Mouse (Mus musculus) frontal cortex, postnatal 36 days (tissue): ENCODE results near the gene Zkscan17.
A peak's percentile ranks its signal among the peaks of the same experiment; 100 is the strongest.

Source experiments
- DNase-seq, 2 experiments: peaks; one replicate each; pipeline ENCODE4 v3.0.0; 2022; ENCODE audit warnings: low spot score in 2 of 2

Gene Zkscan17

DNA sequence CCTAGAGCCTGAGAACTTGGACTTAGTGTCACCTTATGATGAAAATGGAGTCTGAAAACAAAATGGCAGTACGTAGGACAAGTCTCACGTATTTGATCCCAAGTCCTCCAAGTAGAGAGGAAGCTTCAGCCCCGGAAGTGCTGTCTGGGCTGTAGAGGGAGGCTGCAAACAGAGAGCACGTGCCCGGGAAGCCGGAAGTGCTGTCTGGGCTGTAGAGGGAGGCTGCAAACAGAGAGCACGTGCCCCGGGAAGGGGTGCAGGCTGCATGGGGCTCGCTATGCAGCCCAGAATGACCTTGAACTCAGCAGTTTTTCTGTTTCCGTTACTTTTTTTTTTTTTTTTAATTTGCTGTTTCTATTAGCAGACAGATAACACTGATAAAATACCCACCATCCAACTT is 8.3 kb downstream of the Zkscan17 start:
- no peak for DNase-seq

DNA sequence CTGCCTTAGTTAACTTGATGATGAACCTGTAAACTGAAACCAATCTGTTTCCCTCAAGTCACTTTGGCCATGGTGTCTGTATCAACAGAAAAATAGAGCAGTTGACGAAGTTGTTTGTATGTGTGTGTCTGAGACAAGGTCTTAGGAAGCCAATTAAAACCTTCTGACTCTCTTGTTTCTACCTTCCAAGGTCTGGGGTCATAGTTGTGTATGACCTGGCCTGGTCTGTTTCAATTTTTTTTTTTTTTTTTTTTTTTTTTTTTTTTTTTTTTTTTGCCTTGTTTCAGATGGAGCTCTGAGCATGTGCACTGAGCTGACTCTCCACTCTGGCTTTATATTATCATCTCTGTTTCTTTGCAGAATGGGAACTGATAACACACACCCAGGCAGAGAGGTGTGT is 9.1 kb downstream of the Zkscan17 start:
- DNase-seq, result no peak

DNA sequence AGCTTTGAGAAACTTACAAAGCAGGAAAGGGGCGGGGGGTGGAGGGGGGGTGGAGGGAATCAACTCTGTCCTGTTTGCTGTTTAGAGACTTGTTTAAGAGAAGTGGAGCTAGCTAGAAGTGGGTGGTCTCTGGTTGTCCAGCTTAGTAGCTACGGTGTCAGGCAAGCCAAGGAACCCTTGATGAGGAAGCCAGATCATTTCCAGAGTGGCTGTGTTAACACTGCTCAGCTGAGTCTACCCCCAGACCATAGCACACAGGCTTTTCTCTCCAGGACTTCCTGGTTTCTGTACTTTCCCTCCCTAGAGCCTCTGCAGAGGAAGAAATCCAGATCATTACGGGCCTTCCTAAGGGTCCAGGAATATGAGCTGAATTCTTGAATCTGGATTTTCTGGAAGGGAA is 11.8 kb downstream of the Zkscan17 start:
- no peak for DNase-seq

DNA sequence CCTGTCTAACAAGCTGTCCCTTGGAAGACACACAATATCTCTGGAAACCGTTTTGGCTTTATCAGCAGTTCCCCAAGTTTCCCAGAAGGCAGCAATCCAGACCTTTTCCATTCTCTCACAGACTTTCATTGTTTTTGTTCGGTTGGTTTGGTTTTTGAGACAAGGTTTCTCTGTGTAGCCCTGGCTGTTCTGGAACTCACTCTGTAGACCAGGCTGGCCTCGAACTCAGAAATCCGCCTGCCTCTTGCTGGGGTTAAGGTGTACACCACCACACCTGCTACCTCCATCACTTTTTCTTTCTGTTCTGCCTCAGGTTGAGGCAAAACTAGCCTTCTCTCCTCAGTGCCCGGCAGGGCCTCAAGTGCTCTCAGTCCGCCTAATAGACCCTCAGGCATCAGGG is 12.2 kb downstream of the Zkscan17 start:
- DNase-seq, result no peak

DNA sequence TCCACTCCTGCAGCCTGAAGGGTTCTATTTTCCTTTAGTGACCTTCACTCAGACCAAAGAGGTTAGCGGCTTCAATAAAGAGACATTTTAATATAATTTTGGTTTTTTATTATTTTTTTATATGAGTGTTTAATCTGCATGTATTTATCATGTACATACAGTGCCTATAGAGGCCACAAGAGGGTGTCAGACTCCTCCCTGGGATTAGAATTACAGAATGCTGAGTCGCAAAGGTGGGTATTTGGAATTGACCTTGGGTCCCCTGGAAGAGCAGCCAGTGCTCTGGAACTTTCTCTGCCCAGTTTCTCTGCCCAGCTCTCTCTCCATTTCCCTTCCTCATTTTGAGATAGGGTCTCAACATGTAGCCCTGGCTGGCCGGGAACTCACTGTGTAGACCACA is 13.0 kb downstream of the Zkscan17 start:
- DNase-seq, result no peak

DNA sequence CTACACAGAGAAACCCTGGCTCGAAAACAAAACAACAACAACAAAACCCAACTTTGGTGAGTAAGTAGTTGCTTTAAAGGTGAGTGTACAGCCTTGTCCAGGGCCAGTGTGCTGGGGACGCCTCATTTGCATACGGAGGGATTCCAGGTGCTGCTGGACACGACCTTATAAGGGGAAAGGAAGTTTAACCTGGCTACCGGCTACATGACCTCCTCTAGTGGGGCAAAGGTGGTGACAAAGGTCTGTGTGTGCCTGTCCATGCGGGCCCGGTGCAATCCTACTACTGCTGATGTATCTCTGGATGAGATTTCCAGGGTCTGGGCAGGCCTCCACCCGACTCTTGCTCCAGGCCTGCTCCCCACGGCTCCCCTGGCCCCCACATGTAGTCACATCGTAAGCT is 13.8 kb downstream of the Zkscan17 start:
- DNase-seq, result no peak

DNA sequence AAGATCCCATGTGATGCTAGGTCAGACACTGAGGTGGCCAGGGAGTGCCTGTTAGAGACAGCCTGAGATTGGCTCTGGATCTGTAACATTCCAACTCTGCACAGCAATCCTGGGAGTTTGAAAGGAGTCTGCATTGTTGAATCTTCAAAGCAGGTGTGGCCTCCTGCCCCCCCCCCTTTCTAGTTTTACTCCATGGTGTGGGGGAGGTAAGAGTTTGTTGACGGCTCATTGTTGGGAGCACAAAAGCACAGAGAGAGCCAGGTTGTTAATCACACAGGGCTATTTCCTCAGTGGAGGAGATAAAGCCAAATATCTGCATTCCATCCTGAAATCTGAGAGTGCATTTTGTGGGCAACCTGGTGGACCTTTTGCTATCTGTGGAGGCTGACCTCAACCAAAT is 15.0 kb downstream of the Zkscan17 start:
- no peak for DNase-seq

DNA sequence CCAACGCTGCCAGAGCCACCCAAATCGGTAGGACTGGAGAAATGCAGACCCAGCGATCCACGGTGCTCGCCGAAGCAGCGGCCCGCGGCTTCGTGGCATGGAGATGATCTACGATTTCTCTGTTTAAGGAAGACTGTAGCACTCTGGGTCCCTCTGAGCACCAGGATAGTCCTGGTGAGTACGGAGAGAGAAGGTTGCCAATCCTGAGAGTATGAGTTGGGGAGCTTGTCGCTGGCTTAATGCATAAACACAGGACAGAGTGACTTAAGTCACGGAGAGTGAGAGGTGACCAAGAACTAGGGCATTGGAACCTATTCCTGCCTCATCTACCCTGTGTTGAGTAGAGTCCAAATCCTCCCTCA is 19.9 kb downstream of the Zkscan17 start:
- DNase-seq, result no peak

DNA sequence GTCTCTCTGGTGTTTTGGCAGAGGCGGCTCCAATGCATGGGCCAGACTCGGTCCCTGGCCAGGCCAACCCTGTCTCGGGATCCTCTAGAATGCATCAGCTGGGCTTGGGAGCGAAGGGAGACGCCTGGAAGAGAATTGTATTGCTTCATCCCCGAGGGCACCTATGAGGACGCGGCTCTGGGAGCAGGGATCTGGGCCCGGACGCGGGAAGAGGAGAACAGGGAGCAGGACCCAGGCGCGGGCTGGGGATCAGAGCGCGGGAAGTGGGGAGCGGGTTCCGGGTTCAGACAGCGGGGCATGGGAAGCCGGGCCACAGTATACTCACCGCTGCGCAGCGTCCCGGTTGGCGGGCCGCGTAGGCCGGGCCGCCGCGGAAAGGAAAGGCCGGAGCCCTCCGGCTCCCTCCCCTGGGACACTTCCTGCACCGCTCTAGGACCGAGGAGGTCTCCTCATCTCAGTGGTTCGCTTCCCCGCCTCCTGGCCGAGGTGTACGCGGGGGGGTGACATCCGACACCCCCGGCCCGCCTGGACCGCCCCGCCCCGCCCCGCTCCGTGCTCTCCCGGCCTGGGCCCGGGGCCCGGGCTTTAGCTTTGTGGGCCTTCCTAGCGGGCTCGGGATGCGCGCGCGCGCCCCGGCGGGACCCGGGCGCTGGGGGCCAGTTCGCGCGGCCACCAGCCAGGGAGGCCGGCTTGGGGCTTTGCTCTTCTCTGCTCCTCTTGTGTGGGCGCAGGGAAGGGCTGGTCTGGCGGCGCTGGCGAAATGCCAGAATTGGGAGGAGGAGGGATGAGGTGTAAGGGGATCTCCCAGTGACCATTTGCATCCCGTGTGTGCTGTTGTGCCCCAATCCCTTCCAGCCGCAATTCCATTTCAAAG is 20.5 kb downstream of the Zkscan17 start:
- DNase-seq, result peak; percentile 65 to 69

DNA sequence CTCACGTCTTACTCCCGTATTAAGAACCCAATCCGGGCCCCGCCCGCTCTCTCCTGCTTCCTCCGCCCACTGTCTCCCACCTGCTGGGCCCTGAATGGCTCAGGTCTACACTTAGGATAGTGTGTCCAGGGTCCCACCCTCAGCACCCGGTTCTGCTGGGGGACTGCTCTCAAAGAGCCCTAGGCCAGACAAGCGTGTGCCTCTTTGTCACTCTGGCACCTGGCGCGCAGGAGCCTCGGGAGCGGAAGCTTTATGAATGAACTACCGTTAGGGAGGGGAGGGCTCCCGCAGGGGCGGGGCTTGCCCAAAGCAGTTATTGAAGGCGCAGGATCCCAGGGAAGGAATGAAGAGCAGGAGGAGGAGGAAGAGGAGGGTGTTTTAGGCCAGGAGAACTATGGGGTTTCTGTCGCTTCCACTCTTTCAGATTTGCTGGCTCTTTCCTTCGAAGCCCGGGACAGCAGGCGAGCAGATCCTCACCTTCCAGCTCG is 21.2 kb downstream of the Zkscan17 start:
- peak; percentile 66 to 68 for DNase-seq

DNA sequence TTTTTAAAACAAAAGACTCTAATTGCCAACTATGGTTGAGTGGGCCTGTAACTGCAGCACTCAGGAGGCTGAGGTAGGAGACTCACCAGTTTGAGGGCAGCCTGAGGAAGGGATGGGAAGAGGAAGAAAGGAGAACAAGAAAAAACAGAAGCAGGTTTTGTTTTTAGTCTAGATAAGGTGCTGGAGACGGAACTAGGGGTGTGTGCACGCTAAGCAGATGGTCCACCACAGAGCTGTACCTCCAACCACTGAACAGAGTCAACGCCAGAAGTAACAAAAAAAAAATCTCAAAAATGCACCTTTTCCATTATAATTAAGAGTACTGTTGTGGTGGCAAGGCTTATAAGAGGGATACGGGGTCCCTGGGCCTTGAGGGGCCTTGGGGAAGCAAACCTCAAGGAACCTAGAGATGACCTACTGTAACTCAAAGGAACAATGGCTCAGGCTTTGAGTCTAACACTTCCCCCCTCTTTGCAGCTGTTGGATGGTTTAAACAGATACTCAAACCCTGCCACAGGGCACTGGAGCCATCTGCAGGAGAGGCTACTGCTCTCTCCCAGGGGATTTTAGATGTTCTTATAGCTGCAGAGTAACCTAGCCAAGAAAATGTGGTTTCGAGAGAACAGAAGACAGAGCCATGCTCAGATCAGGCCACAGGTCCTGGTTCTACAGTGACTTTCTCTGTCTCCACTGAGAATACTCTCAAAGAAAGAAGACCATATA is 24.4 kb downstream of the Zkscan17 start:
- no peak for DNase-seq

DNA sequence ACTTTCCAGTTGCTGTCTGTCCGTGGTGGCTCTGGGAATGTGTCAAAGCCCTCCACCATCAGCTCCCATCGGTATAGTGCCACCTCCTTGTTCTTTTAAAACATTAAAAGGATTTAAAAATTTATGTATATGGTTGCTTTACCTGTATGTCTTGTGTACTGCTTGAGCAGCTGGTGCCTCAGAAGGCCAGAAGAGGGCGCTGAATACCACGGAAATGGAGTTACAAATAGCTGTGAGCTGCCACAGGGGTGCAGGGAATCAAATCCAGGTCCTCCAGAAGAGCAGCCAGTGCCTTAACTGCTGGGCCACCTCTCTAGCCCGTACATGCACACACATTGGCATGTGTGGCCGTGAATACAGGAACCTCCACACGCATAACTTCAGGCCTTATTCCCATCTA is 28.8 kb downstream of the Zkscan17 start:
- DNase-seq, result no peak

DNA sequence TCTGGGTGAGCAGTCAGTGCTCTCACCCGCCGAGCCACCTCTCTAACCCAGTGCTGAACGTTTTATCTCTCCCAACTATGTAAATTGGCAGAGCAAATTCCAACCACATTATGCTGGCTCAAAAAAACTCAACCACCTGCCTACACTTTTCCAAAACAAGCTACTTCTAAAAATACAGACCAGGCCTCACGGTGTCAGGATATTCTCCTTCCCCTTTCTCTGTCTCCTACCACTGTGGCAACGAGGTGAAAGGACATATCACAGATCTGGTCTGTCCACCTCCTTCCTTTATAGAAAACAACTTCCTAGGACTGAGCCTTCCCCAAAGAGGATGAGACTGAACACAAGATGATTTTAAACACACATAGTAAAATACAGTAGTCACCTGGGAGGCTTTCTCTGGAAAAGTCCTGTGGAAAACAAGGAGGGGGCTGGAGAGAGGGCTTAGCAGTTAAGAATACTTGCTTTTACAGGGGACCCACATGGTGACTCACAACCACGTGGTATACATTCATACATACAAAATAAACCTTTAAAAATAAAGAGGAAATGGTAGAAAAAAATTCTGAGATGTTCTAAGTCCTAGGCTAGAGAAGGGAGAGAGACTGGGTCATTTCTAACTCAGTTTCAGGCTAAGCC is 29.8 kb downstream of the Zkscan17 start:
- DNase-seq, result peak in 1 of 2 experiments; percentile 69

DNA sequence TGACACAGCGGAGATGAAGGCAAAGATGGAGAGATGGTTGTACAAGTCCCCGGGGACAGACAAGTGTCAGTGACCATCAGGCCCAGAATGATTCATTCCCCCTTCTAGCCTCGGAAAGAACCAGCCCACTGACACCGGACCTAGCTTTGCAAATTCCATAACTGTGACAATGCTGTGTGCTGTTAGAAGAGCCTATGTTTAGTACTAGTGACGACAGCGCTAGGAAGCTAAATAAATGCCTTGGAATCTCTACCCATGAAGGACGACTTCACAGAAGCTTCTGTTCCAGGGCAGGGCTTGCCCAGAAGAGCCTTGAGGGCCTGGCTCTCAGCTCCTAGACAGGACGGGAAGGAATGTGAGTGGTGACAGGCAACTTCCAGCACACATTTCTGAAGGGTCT is 40.3 kb downstream of the Zkscan17 start:
- DNase-seq, result peak in 1 of 2 experiments; percentile 28

DNA sequence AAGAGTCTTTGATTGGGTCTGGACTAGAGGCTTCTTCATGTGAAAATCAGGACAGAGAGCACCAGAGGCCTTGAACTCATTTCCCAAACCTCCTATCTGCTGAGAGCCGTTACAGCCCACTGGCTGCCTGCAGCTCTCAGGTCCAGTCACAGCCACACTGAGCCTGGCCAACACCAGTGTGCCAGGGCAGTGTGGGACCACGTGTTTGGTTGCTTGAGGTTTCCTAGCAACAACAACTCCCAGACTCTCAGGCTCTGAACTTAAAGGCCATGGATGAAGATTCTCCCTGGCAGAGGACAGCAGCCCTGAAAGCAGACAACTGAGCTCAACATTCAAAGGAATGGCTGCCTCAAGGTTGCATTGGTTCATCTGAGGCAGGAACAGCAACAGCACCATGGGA is 40.9 kb downstream of the Zkscan17 start:
- DNase-seq, result no peak

DNA sequence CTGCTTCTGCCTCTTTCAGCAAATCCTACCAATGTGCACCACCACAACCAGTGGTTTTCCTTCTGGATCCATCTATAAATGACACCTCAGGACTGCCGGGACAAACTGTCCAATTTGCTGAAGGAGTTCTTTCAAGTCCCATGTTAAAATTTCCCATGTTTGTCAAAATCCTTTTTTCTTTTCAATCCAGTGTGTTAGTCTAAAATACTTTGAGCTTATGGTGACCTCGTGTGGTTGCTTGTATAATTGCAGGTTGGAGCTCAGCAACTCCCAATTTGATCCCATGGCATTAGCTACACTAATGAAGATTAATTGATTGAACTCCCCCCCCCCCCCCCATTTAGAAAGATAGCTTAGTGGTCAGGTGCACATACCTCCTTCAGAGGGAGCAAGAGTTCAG is 43.3 kb downstream of the Zkscan17 start:
- peak in 1 of 2 experiments; percentile 73 for DNase-seq

DNA sequence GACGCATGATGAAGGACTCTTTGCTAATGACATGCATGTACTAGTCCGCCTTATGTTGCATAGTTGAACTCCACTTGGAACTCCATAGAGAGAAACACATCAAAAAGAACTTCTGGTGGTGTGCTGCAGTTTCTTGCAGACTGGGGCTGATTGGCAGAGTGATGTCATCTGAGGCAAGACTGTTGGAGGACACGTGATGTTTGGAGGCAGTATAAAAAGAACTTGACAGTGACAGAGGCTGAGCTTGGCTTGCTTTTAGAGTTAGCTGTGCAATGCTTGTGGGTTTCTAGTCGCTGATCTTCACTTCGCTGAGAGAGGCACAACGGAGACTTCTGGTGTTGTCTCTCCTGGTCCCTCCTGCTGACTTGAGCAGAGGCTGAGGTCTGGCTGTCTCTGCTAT is 49.3 kb downstream of the Zkscan17 start:
- DNase-seq, result no peak

DNA sequence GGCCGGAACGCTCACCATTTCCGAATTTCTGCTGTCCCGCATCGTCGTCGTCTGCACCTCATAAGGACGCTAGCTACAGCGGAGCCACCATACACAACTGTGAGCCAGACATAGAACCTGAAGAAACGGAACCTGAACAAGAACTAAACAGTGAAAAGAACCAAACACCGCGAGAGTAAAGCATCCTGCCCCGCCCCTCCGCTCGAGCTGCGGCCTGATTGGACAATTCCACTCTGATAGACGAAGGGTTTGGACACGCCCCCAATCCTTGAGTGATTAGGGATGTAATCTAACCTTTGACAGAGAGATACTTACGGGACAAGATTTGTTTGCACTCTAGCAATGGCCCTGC is 54.2 kb downstream of the Zkscan17 start, which contains the start of gene Zfp867:
TSS of gene Zfp867 (minus strand) at position 149 of the 352 bp plus-strand sequence.
- DNase-seq, result peak; percentile 85 to 94

DNA sequence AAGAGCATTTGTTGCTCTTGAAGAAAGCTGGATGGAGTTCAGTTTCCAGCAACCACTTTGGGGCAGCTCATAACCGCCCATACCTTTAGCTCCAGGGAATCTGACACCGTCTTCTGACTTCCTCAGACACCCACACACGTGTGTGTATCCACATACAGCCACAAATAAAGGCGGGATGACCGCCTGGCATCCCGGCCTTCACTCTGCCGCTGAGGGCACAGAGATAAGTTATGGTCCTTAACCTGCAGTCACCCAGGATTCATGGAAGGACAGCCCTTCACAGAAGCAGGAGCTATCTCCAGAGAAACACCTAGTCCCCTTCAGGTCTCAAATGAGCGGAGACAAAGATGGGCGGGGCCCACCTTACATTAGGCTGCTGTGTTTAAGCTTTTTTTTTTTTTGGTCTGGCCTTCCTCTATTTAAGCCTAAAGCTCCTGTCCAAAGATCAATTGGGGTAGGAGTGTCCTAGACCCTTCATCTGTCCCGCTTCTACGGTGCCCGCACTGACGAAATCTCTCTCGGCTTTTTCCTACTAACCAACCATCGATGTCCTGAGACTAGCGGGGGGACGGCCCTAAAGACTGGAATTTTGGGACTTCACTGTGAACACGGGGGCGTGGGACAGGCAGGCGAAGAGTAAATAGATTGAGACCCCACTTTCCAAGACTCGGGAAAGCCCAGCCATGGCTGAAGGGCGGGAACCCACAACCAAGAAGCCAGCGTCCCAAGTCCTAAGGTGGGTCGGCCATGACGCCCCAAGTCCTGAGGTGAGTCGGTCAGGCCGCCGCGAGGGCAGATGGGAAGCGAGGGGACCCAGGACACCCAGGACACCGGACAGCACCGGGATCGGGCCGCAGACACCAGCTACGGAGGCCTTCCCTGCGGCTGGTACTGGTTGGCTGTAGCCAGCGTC is 54.9 kb downstream of the Zkscan17 start:
- no peak for DNase-seq

DNA sequence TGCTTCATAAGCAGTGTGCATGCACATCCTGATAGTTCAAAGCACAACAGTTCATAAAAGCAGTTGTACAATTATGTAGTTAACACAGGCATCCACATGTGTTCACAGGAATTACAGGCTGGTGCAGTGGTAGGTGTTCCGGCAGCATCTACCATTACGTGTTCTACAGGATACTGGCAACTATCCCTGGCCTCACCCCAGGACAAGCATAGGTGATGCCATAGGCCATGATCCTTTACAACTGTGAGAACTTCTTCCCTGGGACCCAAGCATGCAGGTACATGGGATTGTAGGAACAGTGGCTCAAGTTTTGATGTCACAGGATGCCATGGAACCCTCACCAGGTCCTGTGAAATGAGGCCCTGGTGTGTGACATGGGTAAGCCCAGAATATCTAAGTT is 66.1 kb downstream of the Zkscan17 start:
- no peak for DNase-seq

DNA sequence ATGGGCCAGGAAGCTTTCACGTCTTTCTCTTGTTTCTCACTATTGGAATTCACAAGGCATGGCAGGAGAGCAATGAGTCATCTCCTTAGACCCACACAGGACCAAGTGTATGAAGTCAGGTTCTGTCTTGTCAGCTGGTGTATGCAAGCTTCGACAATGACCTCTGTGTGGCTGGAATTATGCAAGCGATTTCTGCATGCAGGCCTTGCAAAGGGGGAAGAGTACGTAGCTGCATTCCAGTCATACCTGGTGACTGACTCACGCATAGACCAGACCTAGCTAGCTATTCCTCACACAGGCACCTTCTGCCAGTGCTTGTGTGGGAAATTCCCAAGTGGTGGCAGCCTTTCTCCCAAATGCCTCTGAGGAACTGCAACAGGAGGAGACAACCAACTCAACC is 67.6 kb downstream of the Zkscan17 start:
- peak in 1 of 2 experiments; percentile 32 for DNase-seq

DNA sequence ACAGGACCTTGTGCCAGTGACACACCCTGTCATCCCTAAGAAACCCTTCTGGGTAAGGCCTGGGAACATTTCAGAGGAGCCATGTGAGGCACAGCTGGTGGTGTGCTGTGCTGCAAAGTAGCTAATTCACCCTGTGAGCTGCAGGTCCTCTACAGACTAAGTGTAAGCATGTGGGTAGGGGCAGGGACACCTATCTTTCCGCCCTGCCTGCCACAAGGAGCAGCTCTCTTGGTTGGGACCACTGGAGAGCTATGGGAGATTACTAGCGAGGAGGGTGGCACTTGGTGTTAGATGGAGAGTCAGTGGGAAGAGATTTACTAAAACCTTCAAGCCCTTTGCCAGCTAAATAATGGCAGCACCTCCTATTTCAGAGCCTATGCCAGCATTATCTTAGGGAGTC is 69.7 kb downstream of the Zkscan17 start:
- no peak for DNase-seq
